ENCODE assay signal across 8 mouse cellular contexts in the genomic region with DNA sequence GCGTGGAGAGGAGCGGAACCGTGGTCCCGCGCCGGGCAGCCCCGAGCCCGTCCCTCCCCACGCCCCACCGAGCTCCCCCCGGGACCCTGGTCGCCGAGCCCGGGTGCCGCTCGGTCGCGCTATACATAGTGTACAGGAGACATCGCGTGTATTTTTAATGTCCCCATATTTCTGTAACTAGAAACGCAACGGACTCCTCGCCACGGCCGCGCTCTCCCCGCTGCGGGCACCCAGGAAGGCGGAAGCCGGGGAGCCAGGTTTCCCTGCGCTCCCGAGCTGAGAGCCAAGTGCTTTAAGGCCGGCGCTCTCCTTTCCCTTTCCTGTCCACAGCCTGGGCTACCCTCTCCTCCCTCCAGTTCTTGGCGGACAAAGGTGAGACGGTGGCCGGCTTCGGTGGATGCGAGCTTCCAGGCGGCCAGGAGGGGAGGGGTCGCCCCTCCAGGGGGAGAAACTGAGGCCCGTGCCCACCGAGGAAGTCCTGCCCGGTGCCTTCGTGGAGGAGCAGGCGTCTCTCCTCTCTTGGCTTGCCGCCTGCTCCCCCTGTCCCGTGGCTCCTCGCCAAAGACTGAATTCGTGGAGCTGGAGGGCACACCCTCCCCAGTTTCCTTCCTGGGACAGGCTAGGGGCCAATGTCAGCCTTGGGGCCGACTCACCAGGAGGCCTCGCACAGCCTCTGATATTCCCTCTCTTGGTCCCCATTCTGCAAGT. TPM values are rescaled to one million over a fixed set of nuclear protein-coding genes. Genes with fewer than 3 reads are reported as not detected.
DNase-seq lines count a peak whose midpoint lies in the region; ATAC-seq and TF ChIP-seq lines count a peak whose summit lies in the region.

No protein-coding gene starts in this region.

- no peak for TF ChIP-seq EP300 in liver, embryonic 14.5 days (IDR thresholded peaks at IDR 0.05; ENCODE audit: low read depth)

- H3K4me2 ChIP-seq in forebrain, embryonic 16.5 days (ENCODE audit: low read length): peak overlapping the region; percentile 44
- peak overlapping the region; percentile 46 for H3K4me2 ChIP-seq in hindbrain, postnatal 0 days (ENCODE audit: low read depth, low read length)
- peak overlapping the region; percentile 35 for H3K4me2 ChIP-seq in liver, embryonic 14.5 days (ENCODE audit: low read depth)
- peak overlapping the region; percentile 43 for H3K4me2 ChIP-seq in neural tube, embryonic 14.5 days (ENCODE audit: low read depth, low read length)

- H3K4me1 ChIP-seq in E14TG2a.4 (replicated peaks; ENCODE audit: low read depth, low read length): peaks cover 48% of the 10 kb centered on the region
- peaks cover 12% of the 10 kb centered on the region for H3K4me1 ChIP-seq in forebrain, embryonic 16.5 days (replicated peaks; ENCODE audit: control insufficient read depth, insufficient read depth, low read length)
- 0 out of 2 replicates have a peak, but pooled peaks cover 6% of the 10 kb centered on the region for H3K4me1 ChIP-seq in hindbrain, postnatal 0 days (ENCODE audit: insufficient read depth, low read length)
- no peaks in the 10 kb centered on the region for H3K4me1 ChIP-seq in liver, embryonic 14.5 days (replicated peaks; ENCODE audit: control insufficient read depth in 2 of 2, insufficient read depth in 2 of 2, low read length in 1 of 2)
- peaks cover 15% of the 10 kb centered on the region for H3K4me1 ChIP-seq in neural tube, embryonic 14.5 days (ENCODE audit: control insufficient read depth, insufficient read depth, low read length)

- H3K36me3 ChIP-seq in E14TG2a.4 (ENCODE audit: insufficient read depth, low read length): peaks cover 47% of the 10 kb centered on the region
- peaks cover 32% of the 10 kb centered on the region for H3K36me3 ChIP-seq in forebrain, embryonic 16.5 days (ENCODE audit: control insufficient read depth, insufficient read depth)
- H3K36me3 ChIP-seq in hindbrain, postnatal 0 days (ENCODE audit: insufficient read depth, low read length): peaks cover 35% of the 10 kb centered on the region
- H3K36me3 ChIP-seq in liver, embryonic 14.5 days (replicated peaks; ENCODE audit: control insufficient read depth, insufficient read depth, low read depth): peaks cover 13% of the 10 kb centered on the region
- H3K36me3 ChIP-seq in neural tube, embryonic 14.5 days (ENCODE audit: control insufficient read depth, insufficient read depth, low read length): peaks cover 47% of the 10 kb centered on the region

- ATAC-seq in forebrain, embryonic 16.5 days: peak; percentile 4; the same call in 1 of the 2 replicates
- no peak for ATAC-seq in hindbrain, postnatal 0 days
- ATAC-seq in liver, embryonic 14.5 days (ENCODE audit: insufficient read depth): no peak
- no peak for ATAC-seq in neural tube, embryonic 14.5 days (ENCODE audit: low read depth)

- H3K9ac ChIP-seq in forebrain, embryonic 16.5 days (replicated peaks; ENCODE audit: low read depth, low read length): peak overlapping the region; percentile 40; the same call in 1 of the 2 replicates
- peak overlapping the region; percentile 33; the same call in 1 of the 2 replicates for H3K9ac ChIP-seq in hindbrain, postnatal 0 days (replicated peaks; ENCODE audit: low read length)
- no peak overlapping the region for H3K9ac ChIP-seq in liver, embryonic 14.5 days (replicated peaks)
- H3K9ac ChIP-seq in neural tube, embryonic 14.5 days (replicated peaks; ENCODE audit: low read depth, low read length): peak overlapping the region; percentile 43; the same call in 1 of the 2 replicates

- no peaks in the 10 kb centered on the region for H3K9me3 ChIP-seq in E14TG2a.4 (ENCODE audit: low read length)
- H3K9me3 ChIP-seq in forebrain, embryonic 16.5 days (ENCODE audit: control insufficient read depth, low read length): no peaks in the 10 kb centered on the region
- H3K9me3 ChIP-seq in hindbrain, postnatal 0 days (ENCODE audit: low read length): no peaks in the 10 kb centered on the region
- H3K9me3 ChIP-seq in liver, embryonic 14.5 days (ENCODE audit: control insufficient read depth, low read length): no peaks in the 10 kb centered on the region
- no peaks in the 10 kb centered on the region for H3K9me3 ChIP-seq in neural tube, embryonic 14.5 days (ENCODE audit: control insufficient read depth, low read length)

- peaks cover 53% of the 10 kb centered on the region for H3K27me3 ChIP-seq in E14TG2a.4 (ENCODE audit: insufficient read depth, low read length)
- peaks cover 6% of the 10 kb centered on the region for H3K27me3 ChIP-seq in forebrain, embryonic 16.5 days (replicated peaks; ENCODE audit: control insufficient read depth, insufficient read depth, low read length)
- no peaks in the 10 kb centered on the region for H3K27me3 ChIP-seq in hindbrain, postnatal 0 days (ENCODE audit: insufficient read depth, low read length)
- peaks cover 24% of the 10 kb centered on the region for H3K27me3 ChIP-seq in liver, embryonic 14.5 days (ENCODE audit: control insufficient read depth, insufficient read depth, low read length)
- no peaks in the 10 kb centered on the region for H3K27me3 ChIP-seq in neural tube, embryonic 14.5 days (ENCODE audit: control insufficient read depth, insufficient read depth, low read length)

- TF ChIP-seq CTCF in E14TG2a.4 (conservative IDR thresholded peaks at IDR 0.05; ENCODE audit: low read length): no peak
- no peak for TF ChIP-seq CTCF in hindbrain, postnatal 0 days (IDR thresholded peaks at IDR 0.05; ENCODE audit: low read depth)
- no peak for TF ChIP-seq CTCF in liver, embryonic 14.5 days (IDR thresholded peaks at IDR 0.05; ENCODE audit: low read depth)

- WGBS in forebrain, embryonic 16.5 days: 3% methylated on average over 51 of the region's 52 CpGs
- WGBS in hindbrain, postnatal 0 days: 5% methylated on average over 39 of the region's 52 CpGs
- 2% methylated on average over 51 of the region's 52 CpGs for WGBS in liver, embryonic 14.5 days (ENCODE audit: insufficient replicate concordance)
- WGBS in neural tube, embryonic 14.5 days: 2% methylated on average over 52 of the region's 52 CpGs

- no peak overlapping the region for H3K27ac ChIP-seq in forebrain, embryonic 16.5 days (ENCODE audit: low read length)
- H3K27ac ChIP-seq in hindbrain, postnatal 0 days: peak overlapping the region; percentile 20; the same call in 1 of the 2 replicates
- no peak overlapping the region for H3K27ac ChIP-seq in liver, embryonic 14.5 days
- no peak overlapping the region for H3K27ac ChIP-seq in neural tube, embryonic 14.5 days (ENCODE audit: low read depth, low read length)

- peak overlapping the region; percentile 78 for H3K4me3 ChIP-seq in E14TG2a.4 (replicated peaks; ENCODE audit: low read length)
- H3K4me3 ChIP-seq in forebrain, embryonic 16.5 days (replicated peaks; ENCODE audit: low read length): peak overlapping the region; percentile 31
- 0 out of 2 replicates have a peak overlapping the region, but pooled peaks have one; percentile 11 for H3K4me3 ChIP-seq in hindbrain, postnatal 0 days (ENCODE audit: low read length)
- peak overlapping the region in 1 of 2 experiments; percentile 20; a peak in 1 of 4 replicates for H3K4me3 ChIP-seq in liver, embryonic 14.5 days (ENCODE audit: insufficient read depth in 1 of 2, low read depth in 2 of 2, low read length in 2 of 2)
- H3K4me3 ChIP-seq in neural tube, embryonic 14.5 days (ENCODE audit: low read depth, low read length): peak overlapping the region; percentile 16

- peak; percentile 55 for DNase-seq in adrenal gland, adult 8-10 months
- DNase-seq in hindbrain, postnatal 0 days (ENCODE audit: low spot score): no peak
- no peak for DNase-seq in liver, embryonic 14.5 days (ENCODE audit: low read depth in 3 of 3, low spot score in 3 of 3)
- no peak for DNase-seq in left cerebral cortex, adult 11 months (ENCODE audit: low spot score)
- no peak for DNase-seq in B cell, adult 2 months

RNA-seq across cellular contexts. Expression of a gene that starts 36.8 kb away (rescaled TPM):
- 10 to 100 TPM; 28.0 to 45.1 (median 34.0) TPM for total RNA-seq in adrenal gland, adult 8-10 months (2022)
- polyA plus RNA-seq in forebrain, embryonic 16.5 days (2015; fragmentation: Nextera tagmentation; extraction: Ambion mirVana): 128 and 138 TPM in 2 replicates
- total RNA-seq in hindbrain, postnatal 0 days (2014; rRNA removed): 60.8 and 101 TPM in 2 replicates
- 55.5 and 56.3 TPM in 2 replicates for polyA plus RNA-seq in hindbrain, postnatal 0 days (2015; fragmentation: Nextera tagmentation; extraction: Ambion mirVana)
- 11.7 and 13.5 TPM in 2 replicates for polyA plus RNA-seq in liver, embryonic 14.5 days (2012; rRNA removed)
- 11.6 TPM in 2 replicates for polyA plus RNA-seq in liver, embryonic 14.5 days (2014; fragmentation: Nextera tagmentation; extraction: Ambion mirVana)
- polyA plus RNA-seq in neural tube, embryonic 14.5 days (2014; fragmentation: Nextera tagmentation; extraction: Ambion mirVana): 79.5 and 98.9 TPM in 2 replicates

RNA-seq across cellular contexts. Expression of a gene that starts 37.3 kb away (rescaled TPM):
- total RNA-seq in adrenal gland, adult 8-10 months (2022): 10 to 100 TPM in 3 of 4 experiments, 1 to 10 TPM in 1; 6.7 to 18.3 (median 14.0) TPM
- 13.1 and 22.4 TPM in 2 replicates for polyA plus RNA-seq in forebrain, embryonic 16.5 days (2015; fragmentation: Nextera tagmentation; extraction: Ambion mirVana)
- total RNA-seq in hindbrain, postnatal 0 days (2014; rRNA removed): 257 TPM in 2 replicates
- 67.1 and 71.0 TPM in 2 replicates for polyA plus RNA-seq in hindbrain, postnatal 0 days (2015; fragmentation: Nextera tagmentation; extraction: Ambion mirVana)
- 0.42 and 0.60 TPM in 2 replicates for polyA plus RNA-seq in liver, embryonic 14.5 days (2012; rRNA removed)
- polyA plus RNA-seq in liver, embryonic 14.5 days (2014; fragmentation: Nextera tagmentation; extraction: Ambion mirVana): 0.10 and 0.24 TPM in 2 replicates
- polyA plus RNA-seq in neural tube, embryonic 14.5 days (2014; fragmentation: Nextera tagmentation; extraction: Ambion mirVana): 51.5 and 68.8 TPM in 2 replicates

RNA-seq across cellular contexts. Expression of a gene that starts 57.3 kb away (rescaled TPM):
- total RNA-seq in adrenal gland, adult 8-10 months (2022): 1 to 10 TPM in 1 of 4 experiments, under 1 TPM in 3; 0.49 to 1.4 (median 0.84) TPM
- 16.9 and 20.6 TPM in 2 replicates for polyA plus RNA-seq in forebrain, embryonic 16.5 days (2015; fragmentation: Nextera tagmentation; extraction: Ambion mirVana)
- 8.8 and 14.4 TPM in 2 replicates for total RNA-seq in hindbrain, postnatal 0 days (2014; rRNA removed)
- polyA plus RNA-seq in hindbrain, postnatal 0 days (2015; fragmentation: Nextera tagmentation; extraction: Ambion mirVana): 6.7 and 7.1 TPM in 2 replicates
- polyA plus RNA-seq in liver, embryonic 14.5 days (2012; rRNA removed): 0.97 and 1.00 TPM in 2 replicates
- polyA plus RNA-seq in liver, embryonic 14.5 days (2014; fragmentation: Nextera tagmentation; extraction: Ambion mirVana): 0.76 and 1.2 TPM in 2 replicates
- polyA plus RNA-seq in neural tube, embryonic 14.5 days (2014; fragmentation: Nextera tagmentation; extraction: Ambion mirVana): 13.8 and 22.2 TPM in 2 replicates

RNA-seq across cellular contexts. Expression of a gene that starts 57.6 kb away (rescaled TPM):
- total RNA-seq in adrenal gland, adult 8-10 months (2022): 1 to 10 TPM; 2.3 to 4.9 (median 3.3) TPM
- polyA plus RNA-seq in forebrain, embryonic 16.5 days (2015; fragmentation: Nextera tagmentation; extraction: Ambion mirVana): 5.0 and 6.2 TPM in 2 replicates
- total RNA-seq in hindbrain, postnatal 0 days (2014; rRNA removed): 3.8 and 7.3 TPM in 2 replicates
- 4.8 and 5.4 TPM in 2 replicates for polyA plus RNA-seq in hindbrain, postnatal 0 days (2015; fragmentation: Nextera tagmentation; extraction: Ambion mirVana)
- polyA plus RNA-seq in liver, embryonic 14.5 days (2012; rRNA removed): 1.9 and 2.4 TPM in 2 replicates
- 3.0 and 4.3 TPM in 2 replicates for polyA plus RNA-seq in liver, embryonic 14.5 days (2014; fragmentation: Nextera tagmentation; extraction: Ambion mirVana)
- polyA plus RNA-seq in neural tube, embryonic 14.5 days (2014; fragmentation: Nextera tagmentation; extraction: Ambion mirVana): 5.5 and 10.6 TPM in 2 replicates
